Mouse (Mus musculus): ENCODE measurements around the gene Fabp1. TPM values are rescaled to one million over a fixed set of nuclear protein-coding genes. Genes with fewer than 3 reads are reported as not detected.

Fabp1 gene
- total RNA-seq, 2 experiments from 2014 or later, result not detected

DNA sequence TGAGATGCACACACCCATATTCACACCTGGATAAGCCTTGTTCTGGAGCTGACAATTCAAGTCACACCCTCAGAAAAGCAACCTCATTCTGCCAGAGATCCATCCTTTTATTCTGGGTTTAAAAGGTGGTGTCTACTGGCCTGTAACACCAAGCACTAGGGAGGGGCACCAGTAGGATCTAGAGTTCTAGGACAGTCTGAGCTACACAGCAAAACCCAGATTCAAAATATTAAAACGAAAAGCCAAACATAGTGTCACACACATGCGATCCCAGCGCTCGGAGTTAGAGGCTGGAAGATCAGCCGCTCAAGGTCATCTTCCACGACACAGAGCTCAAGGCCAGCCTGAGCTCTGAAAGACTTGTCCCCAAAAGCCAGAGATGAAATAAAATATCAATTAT lies 54.8 kb downstream of the Fabp1 start:
- intact Hi-C loops (cut with DNase I), result no loop called here
- DNase-seq (ENCODE audit: extremely low spot score in 1 of 2, low spot score in 2 of 2), result no peak

Other genes with a start within 250 kb of the Fabp1 start
- not detected for gene Foxi3, start 243.3 kb upstream of the Fabp1 start, total RNA-seq (2021)
- 1 to 10 TPM; 3.0 to 3.9 TPM for gene Thnsl2, start 55.4 kb upstream of the Fabp1 start, total RNA-seq (2021)
- gene Krcc1, start 71.8 kb downstream of the Fabp1 start, total RNA-seq (2021), result 10 to 100 TPM; 12.3 to 13.5 TPM
- 1 to 10 TPM; 2.0 to 2.3 TPM for gene Smyd1, start 122.4 kb downstream of the Fabp1 start, total RNA-seq (2021)
- not detected for gene Cd8b1, start 123.0 kb downstream of the Fabp1 start, total RNA-seq (2021)
- gene Cd8a, start 173.6 kb downstream of the Fabp1 start, total RNA-seq (2021), result under 1 TPM in 1 of 2 experiments, not detected in 1; 0.15 TPM
- 10 to 100 TPM; 74.8 to 76.3 TPM for gene Rmnd5a, start 240.8 kb downstream of the Fabp1 start, total RNA-seq (2021)

Data from left cerebral cortex, postnatal 10 days (tissue).